Mouse (Mus musculus): ENCODE measurements around the gene Ryk. TPM values are rescaled to one million over a fixed set of nuclear protein-coding genes. Genes with fewer than 3 reads are reported as not detected.

The Ryk gene
- polyA plus RNA-seq, 1 experiment from 2014 or later, result 33.4 TPM

- H3K27ac ChIP-seq (ENCODE audit: low read depth), result no peak overlapping the region
- H3K4me1 ChIP-seq (ENCODE audit: insufficient read depth), result no peaks in the 10 kb centered on the region
- DNase-seq, result no peak
- no peak overlapping the region for H3K9ac ChIP-seq
- no peaks in the 10 kb centered on the region for H3K36me3 ChIP-seq (ENCODE audit: insufficient read depth)
- no peak overlapping the region for H3K4me2 ChIP-seq
- no peak for ATAC-seq (ENCODE audit: insufficient read depth)
- 61% methylated on average over 15 of the region's 15 CpGs for WGBS
- H3K4me3 ChIP-seq (ENCODE audit: low read depth, low read length), result no peak overlapping the region
- TF ChIP-seq CTCF (IDR thresholded peaks at IDR 0.05; ENCODE audit: low read depth), result no peak
- H3K9me3 ChIP-seq (ENCODE audit: low read depth, low read length), result no peaks in the 10 kb centered on the region
- no peaks in the 10 kb centered on the region for H3K27me3 ChIP-seq (ENCODE audit: insufficient read depth, low read length)
Measured at GRCm38 (mm10) chr9:102924627-102925316, 90.1 kb downstream of the Ryk start.

GRCm38 (mm10) chr9:102926137-102926536 lies 91.4 kb downstream of the Ryk start:
- no peaks in the 10 kb centered on the region for H3K4me1 ChIP-seq (ENCODE audit: insufficient read depth)
- H3K4me2 ChIP-seq, result no peak overlapping the region
- H3K9ac ChIP-seq, result no peak overlapping the region
- no peak for ATAC-seq (ENCODE audit: insufficient read depth)
- no peak overlapping the region for H3K27ac ChIP-seq (ENCODE audit: low read depth)
- 72% methylated on average over 3 of the region's 3 CpGs for WGBS
- no peak overlapping the region for H3K4me3 ChIP-seq (ENCODE audit: low read depth, low read length)
- H3K36me3 ChIP-seq (ENCODE audit: insufficient read depth), result no peaks in the 10 kb centered on the region
- H3K9me3 ChIP-seq (ENCODE audit: low read depth, low read length), result no peaks in the 10 kb centered on the region
- no peak for TF ChIP-seq CTCF (IDR thresholded peaks at IDR 0.05; ENCODE audit: low read depth)
- no peaks in the 10 kb centered on the region for H3K27me3 ChIP-seq (ENCODE audit: insufficient read depth, low read length)
- no peak for DNase-seq

DNA sequence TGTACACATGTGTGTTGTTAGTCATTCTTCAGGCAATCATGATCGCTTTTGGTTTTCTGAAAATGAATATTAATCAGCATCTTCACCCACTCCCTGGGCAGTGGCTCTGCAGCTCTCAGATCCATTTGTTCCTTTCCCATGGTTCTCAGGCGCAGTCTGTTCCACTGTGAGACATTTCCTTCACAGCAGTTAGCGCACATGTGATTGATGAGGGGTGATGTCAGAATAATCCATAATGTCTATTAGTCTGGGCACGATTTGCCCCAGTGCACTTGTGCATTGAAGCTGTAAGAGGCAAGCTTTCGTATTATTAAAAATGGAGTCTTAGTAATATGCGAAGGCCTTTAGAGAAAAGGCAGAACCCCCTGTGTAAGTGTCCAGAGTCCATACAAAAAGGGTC lies 95.1 kb downstream of the Ryk start:
- H3K4me1 ChIP-seq (ENCODE audit: insufficient read depth), result no peaks in the 10 kb centered on the region
- WGBS, result 72% methylated on average over 6 of the region's 6 CpGs
- TF ChIP-seq CTCF (IDR thresholded peaks at IDR 0.05; ENCODE audit: low read depth), result no peak
- H3K36me3 ChIP-seq (ENCODE audit: insufficient read depth), result no peaks in the 10 kb centered on the region
- no peak overlapping the region for H3K4me2 ChIP-seq
- no peak for ATAC-seq (ENCODE audit: insufficient read depth)
- no peak for DNase-seq
- no peaks in the 10 kb centered on the region for H3K27me3 ChIP-seq (ENCODE audit: insufficient read depth, low read length)
- H3K9ac ChIP-seq, result no peak overlapping the region
- no peaks in the 10 kb centered on the region for H3K9me3 ChIP-seq (ENCODE audit: low read depth, low read length)
- no peak overlapping the region for H3K27ac ChIP-seq (ENCODE audit: low read depth)
- no peak overlapping the region for H3K4me3 ChIP-seq (ENCODE audit: low read depth, low read length)

GRCm38 (mm10) chr9:102933925-102934721 lies 99.4 kb downstream of the Ryk start:
- Histone ChIP-seq H3K27ac (ENCODE audit: low read depth) (peak overlapping the region; percentile 46), H3K9ac (0 out of 2 replicates have a peak overlapping the region, but pooled peaks have one; percentile 13), H3K4me2 (peak overlapping the region; percentile 54), H3K9me3 (ENCODE audit: low read depth, low read length) (no peaks in the 10 kb centered on the region), H3K4me3 (ENCODE audit: low read depth, low read length) (no peak overlapping the region), H3K36me3 (ENCODE audit: insufficient read depth) (no peaks in the 10 kb centered on the region), H3K4me1 (ENCODE audit: insufficient read depth) (no peaks in the 10 kb centered on the region), H3K27me3 (ENCODE audit: insufficient read depth, low read length) (no peaks in the 10 kb centered on the region)
- ATAC-seq (ENCODE audit: insufficient read depth) (peak; percentile 71), DNase-seq (peak; percentile 76)
- 21% methylated on average over 20 of the region's 20 CpGs for WGBS
- no peak for TF ChIP-seq CTCF (IDR thresholded peaks at IDR 0.05; ENCODE audit: low read depth)

DNA sequence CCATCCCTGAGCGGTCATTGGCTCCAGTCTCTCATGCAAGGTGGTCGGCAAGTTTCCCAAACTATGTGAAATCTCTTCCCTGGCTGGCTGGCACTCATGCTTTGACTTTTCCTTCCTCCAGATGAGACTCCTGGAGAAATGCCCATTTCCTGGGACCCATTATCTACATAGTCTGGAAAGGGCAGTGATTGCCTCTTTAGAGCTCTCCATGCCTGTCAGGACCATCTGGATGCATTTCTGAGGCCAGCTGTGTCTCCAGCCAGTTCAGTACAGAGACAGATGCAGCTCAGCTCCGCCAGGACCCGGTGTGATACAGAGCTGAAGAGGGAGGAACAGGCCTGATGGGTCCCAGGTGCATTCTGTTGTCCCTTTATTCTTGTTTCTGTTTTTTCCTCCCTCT lies 107.5 kb downstream of the Ryk start:
- Histone ChIP-seq H3K9ac (no peak overlapping the region), H3K9me3 (ENCODE audit: low read depth, low read length) (no peaks in the 10 kb centered on the region), H3K27ac (ENCODE audit: low read depth) (no peak overlapping the region), H3K36me3 (ENCODE audit: insufficient read depth) (no peaks in the 10 kb centered on the region), H3K4me1 (ENCODE audit: insufficient read depth) (no peaks in the 10 kb centered on the region), H3K27me3 (ENCODE audit: insufficient read depth, low read length) (no peaks in the 10 kb centered on the region), H3K4me3 (ENCODE audit: low read depth, low read length) (no peak overlapping the region), H3K4me2 (no peak overlapping the region)
- DNase-seq (no peak), ATAC-seq (ENCODE audit: insufficient read depth) (no peak)
- no peak for TF ChIP-seq CTCF (IDR thresholded peaks at IDR 0.05; ENCODE audit: low read depth)
- 49% methylated on average over 4 of the region's 4 CpGs for WGBS

DNA sequence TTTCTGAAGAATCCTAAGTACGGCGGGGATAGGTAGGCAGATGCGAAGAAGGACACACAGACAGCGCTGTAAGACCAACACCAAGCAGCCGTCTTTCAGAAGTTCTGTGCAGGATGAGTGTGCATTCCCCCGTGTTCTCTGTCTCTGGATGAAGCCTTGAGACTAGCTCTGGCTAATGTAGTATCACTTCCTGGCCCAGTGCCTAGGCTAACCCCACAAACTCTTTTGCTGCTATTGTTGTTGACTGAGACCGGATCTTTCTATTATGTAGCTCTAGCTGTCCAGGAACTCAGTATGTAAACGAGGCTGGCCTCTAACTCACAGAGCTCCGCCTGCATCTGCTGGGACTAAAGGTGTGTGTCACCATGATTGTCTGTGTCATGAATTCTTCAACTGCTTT lies 110.2 kb downstream of the Ryk start:
- H3K4me1 ChIP-seq (ENCODE audit: insufficient read depth), result no peaks in the 10 kb centered on the region
- H3K36me3 ChIP-seq (ENCODE audit: insufficient read depth), result no peaks in the 10 kb centered on the region
- WGBS, result 87% methylated on average over 9 of the region's 9 CpGs
- H3K4me3 ChIP-seq (ENCODE audit: low read depth, low read length), result no peak overlapping the region
- H3K27me3 ChIP-seq (ENCODE audit: insufficient read depth, low read length), result no peaks in the 10 kb centered on the region
- H3K4me2 ChIP-seq, result no peak overlapping the region
- DNase-seq (no peak), ATAC-seq (ENCODE audit: insufficient read depth) (no peak)
- no peaks in the 10 kb centered on the region for H3K9me3 ChIP-seq (ENCODE audit: low read depth, low read length)
- no peak overlapping the region for H3K27ac ChIP-seq (ENCODE audit: low read depth)
- no peak overlapping the region for H3K9ac ChIP-seq
- no peak for TF ChIP-seq CTCF (IDR thresholded peaks at IDR 0.05; ENCODE audit: low read depth)

- Histone ChIP-seq H3K36me3 (ENCODE audit: insufficient read depth) (no peaks in the 10 kb centered on the region), H3K27me3 (ENCODE audit: insufficient read depth, low read length) (no peaks in the 10 kb centered on the region), H3K9ac (no peak overlapping the region), H3K27ac (ENCODE audit: low read depth) (no peak overlapping the region), H3K4me3 (ENCODE audit: low read depth, low read length) (no peak overlapping the region), H3K9me3 (ENCODE audit: low read depth, low read length) (no peaks in the 10 kb centered on the region), H3K4me2 (no peak overlapping the region), H3K4me1 (ENCODE audit: insufficient read depth) (no peaks in the 10 kb centered on the region)
- 67% methylated on average over 12 of the region's 12 CpGs for WGBS
- DNase-seq (no peak), ATAC-seq (ENCODE audit: insufficient read depth) (no peak)
- no peak for TF ChIP-seq CTCF (IDR thresholded peaks at IDR 0.05; ENCODE audit: low read depth)
Measured at GRCm38 (mm10) chr9:102946469-102947015, 111.8 kb downstream of the Ryk start.

Data from lung, embryonic 14.5 days (tissue).